Mouse (Mus musculus): ENCODE measurements around the gene Gm7137. TPM values are rescaled to one million over a fixed set of nuclear protein-coding genes. Genes with fewer than 3 reads are reported as not detected.
"Not testable (repeated sequence)": the region's sequence is repeated elsewhere in the genome, so short reads cannot be mapped to it uniquely, and the experiment has no call there.

The Gm7137 gene
- not detected for total RNA-seq (2021)
- long read RNA-seq, experiment 1: 0 reads
- long read RNA-seq, experiment 2: 0 reads

GRCm38 (mm10) chr10:77787876-77788275, at the start of gene Gm7137:
Gene Gm7137 (minus strand): TSS chr10:77788200.
- intact Hi-C loops (cut with DNase I); H3K27ac ChIP-seq; DNase-seq; H3K4me3 ChIP-seq: not testable (repeated sequence)

GRCm38 (mm10) chr10:77835647-77836046, 47.6 kb upstream of the Gm7137 start, which contains the start of gene Krtap10-10:
Gene Krtap10-10 (plus strand): TSS chr10:77835947.
- no peak within 1 kb of the TSS for H3K4me3 ChIP-seq
- DNase-seq: no peak
- no peak for TF ChIP-seq CTCF (IDR thresholded peaks at IDR 0.05)
- no peak within 1 kb of the TSS for H3K27ac ChIP-seq
- intact Hi-C loops (cut with DNase I): no loop called here

GRCm38 (mm10) chr10:77826951-77827350, 39.0 kb upstream of the Gm7137 start, which contains the start of gene Krtap10-4:
Gene Krtap10-4 (minus strand): TSS chr10:77827095.
- no peak within 1 kb of the TSS for H3K27ac ChIP-seq
- no peak for TF ChIP-seq CTCF (IDR thresholded peaks at IDR 0.05)
- DNase-seq: no peak
- intact Hi-C loops (cut with DNase I): no loop called here
- H3K4me3 ChIP-seq: no peak within 1 kb of the TSS

- Histone ChIP-seq H3K27ac (no peak overlapping the region), H3K4me3 (no peak overlapping the region)
- DNase-seq: no peak
- no peak for TF ChIP-seq CTCF (IDR thresholded peaks at IDR 0.05)
- intact Hi-C loops (cut with DNase I): no loop called here
These were observed 31.2 kb upstream of the Gm7137 start for GRCm38 (mm10) chr10:77819203-77819602.

- no peak for DNase-seq
- Histone ChIP-seq H3K4me3 (no peak overlapping the region), H3K27ac (no peak overlapping the region)
- no peak for TF ChIP-seq CTCF (IDR thresholded peaks at IDR 0.05)
- intact Hi-C loops (cut with DNase I): no loop called here
These were observed 30.5 kb upstream of the Gm7137 start for GRCm38 (mm10) chr10:77818523-77818922.

GRCm38 (mm10) chr10:77815514-77815913, 27.5 kb upstream of the Gm7137 start:
- intact Hi-C loops (cut with DNase I): no loop called here
- no peak for DNase-seq
- Histone ChIP-seq H3K4me3 (no peak overlapping the region), H3K27ac (no peak overlapping the region)
- peak; percentile 55 for TF ChIP-seq CTCF (IDR thresholded peaks at IDR 0.05)

GRCm38 (mm10) chr10:77814382-77814781, 26.4 kb upstream of the Gm7137 start, which contains the start of gene Gm2696:
Gene Gm2696 (plus strand): TSS chr10:77814682.
- TF ChIP-seq CTCF (IDR thresholded peaks at IDR 0.05): no peak
- Histone ChIP-seq H3K4me3 (no peak within 1 kb of the TSS), H3K27ac (no peak within 1 kb of the TSS)
- DNase-seq: no peak
- intact Hi-C loops (cut with DNase I): no loop called here

- intact Hi-C loops (cut with DNase I): no loop called here
- H3K27ac ChIP-seq: no peak within 1 kb of the TSS
- DNase-seq: no peak
- H3K4me3 ChIP-seq: no peak within 1 kb of the TSS
- TF ChIP-seq CTCF (IDR thresholded peaks at IDR 0.05): no peak
These were observed 23.7 kb upstream of the Gm7137 start, which contains the start of gene Gm9507 for GRCm38 (mm10) chr10:77811743-77812142. Gene Gm9507 (minus strand): TSS chr10:77811843.

- no peak overlapping the region for H3K4me3 ChIP-seq
- H3K27ac ChIP-seq: no peak overlapping the region
- no peak for TF ChIP-seq CTCF (IDR thresholded peaks at IDR 0.05)
- intact Hi-C loops (cut with DNase I): no loop called here
- DNase-seq: no peak
These were observed 16.1 kb upstream of the Gm7137 start for GRCm38 (mm10) chr10:77804095-77804494.

- no peak within 1 kb of the TSS for H3K27ac ChIP-seq
- intact Hi-C loops (cut with DNase I): no loop called here
- TF ChIP-seq CTCF (IDR thresholded peaks at IDR 0.05): no peak
These were observed 11.0 kb upstream of the Gm7137 start, which contains the start of gene Gm19668 for GRCm38 (mm10) chr10:77798921-77799508. Gene Gm19668 (minus strand): TSS chr10:77799133.

GRCm38 (mm10) chr10:77798164-77798920, 10.3 kb upstream of the Gm7137 start:
- intact Hi-C loops (cut with DNase I); H3K27ac ChIP-seq; DNase-seq; H3K4me3 ChIP-seq: not testable (repeated sequence)

More at GRCm38 (mm10) chr10:77798921-77799508, 11.0 kb upstream of the Gm7137 start, which contains the start of gene Gm19668:
- no peak within 1 kb of the TSS for H3K4me3 ChIP-seq
- DNase-seq: no peak

GRCm38 (mm10) chr10:77797677-77798076, 9.7 kb upstream of the Gm7137 start:
- Histone ChIP-seq H3K4me3 (no peak overlapping the region), H3K27ac (no peak overlapping the region)
- no peak for TF ChIP-seq CTCF (IDR thresholded peaks at IDR 0.05)
- intact Hi-C loops (cut with DNase I): no loop called here
- no peak for DNase-seq

- intact Hi-C loops (cut with DNase I): no loop called here
- DNase-seq: no peak
- no peak for TF ChIP-seq CTCF (IDR thresholded peaks at IDR 0.05)
- no peak within 1 kb of the TSS for H3K4me3 ChIP-seq
- no peak within 1 kb of the TSS for H3K27ac ChIP-seq
These were observed 7.0 kb upstream of the Gm7137 start, which contains the start of gene Gm9639 for GRCm38 (mm10) chr10:77794976-77795375. Gene Gm9639 (minus strand): TSS chr10:77795076.
